Mouse (Mus musculus): Measurements from ENCODE around the gene Pxmp2. TPM values are rescaled to one million over a fixed set of nuclear protein-coding genes. Genes with fewer than 3 reads are reported as not detected.
A peak's percentile ranks its signal among the peaks of the same experiment; 100 is the strongest.

The Pxmp2 gene
- total RNA-seq (2021), result 1 to 10 TPM; 5.3 to 6.4 TPM

DNA sequence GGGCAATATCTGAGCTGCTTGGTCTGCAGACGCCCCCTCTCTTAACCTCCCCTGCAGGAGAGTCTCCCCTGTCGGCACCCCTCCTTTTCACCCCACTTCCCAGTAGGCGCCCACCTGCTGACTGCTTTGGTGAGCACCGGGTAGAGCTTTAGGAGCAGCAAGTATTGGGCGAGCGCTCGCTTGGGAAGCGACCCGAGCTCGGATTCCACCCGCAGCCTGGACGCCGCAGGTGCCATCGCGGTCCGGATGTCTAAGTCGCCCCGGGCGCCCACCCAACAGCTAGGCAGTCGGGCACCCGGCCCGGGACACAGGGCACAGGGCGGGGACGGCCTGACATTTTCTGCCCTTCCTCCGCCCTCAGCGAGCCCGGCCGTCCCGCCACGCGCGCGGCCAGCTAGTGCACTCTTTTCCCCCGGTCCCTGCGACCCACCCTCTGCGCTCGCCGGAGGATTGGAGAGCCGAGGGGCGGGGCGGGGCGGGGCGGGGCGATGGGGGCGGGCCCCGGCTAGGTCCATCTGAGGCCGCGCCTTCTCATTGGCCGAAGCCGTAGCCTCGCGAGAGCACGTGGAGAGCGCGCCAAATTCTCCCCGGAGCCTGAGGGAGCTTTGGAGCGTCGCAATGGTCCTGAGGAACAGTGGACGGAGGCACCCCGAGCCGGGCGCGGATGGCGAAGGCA, at the start of gene Pxmp2, which contains the start of gene Pole:
Pxmp2 (minus strand) TSS at position 417 of the 676 bp plus-strand sequence.
Pole (plus strand) TSS at position 537 of the 676 bp plus-strand sequence.
- peak; percentile 85 to 94 for DNase-seq (ENCODE audit: extremely low spot score in 1 of 2, low spot score in 2 of 2)
- intact Hi-C loops (cut with DNase I), result no loop called here

- DNase-seq (ENCODE audit: extremely low spot score in 1 of 2, low spot score in 2 of 2), result no peak
- intact Hi-C loops (cut with DNase I), result no loop called here
These were observed 44.5 kb upstream of the Pxmp2 start for GRCm38 (mm10) chr5:110330508-110330907.

GRCm38 (mm10) chr5:110313127-110313526, 27.1 kb upstream of the Pxmp2 start:
- intact Hi-C loops (cut with DNase I), result no loop called here
- no peak for DNase-seq (ENCODE audit: extremely low spot score in 1 of 2, low spot score in 2 of 2)

- intact Hi-C loops (cut with DNase I), result no loop called here
- DNase-seq (ENCODE audit: extremely low spot score in 1 of 2, low spot score in 2 of 2), result no peak
These were observed 22.9 kb upstream of the Pxmp2 start for GRCm38 (mm10) chr5:110308861-110309260.

GRCm38 (mm10) chr5:110300591-110300990, 14.6 kb upstream of the Pxmp2 start:
- no peak for DNase-seq (ENCODE audit: extremely low spot score in 1 of 2, low spot score in 2 of 2)
- intact Hi-C loops (cut with DNase I), result no loop called here

- intact Hi-C loops (cut with DNase I), result no loop called here
- DNase-seq (ENCODE audit: extremely low spot score in 1 of 2, low spot score in 2 of 2), result no peak
These were observed 10.7 kb upstream of the Pxmp2 start for GRCm38 (mm10) chr5:110296637-110297036.

DNA sequence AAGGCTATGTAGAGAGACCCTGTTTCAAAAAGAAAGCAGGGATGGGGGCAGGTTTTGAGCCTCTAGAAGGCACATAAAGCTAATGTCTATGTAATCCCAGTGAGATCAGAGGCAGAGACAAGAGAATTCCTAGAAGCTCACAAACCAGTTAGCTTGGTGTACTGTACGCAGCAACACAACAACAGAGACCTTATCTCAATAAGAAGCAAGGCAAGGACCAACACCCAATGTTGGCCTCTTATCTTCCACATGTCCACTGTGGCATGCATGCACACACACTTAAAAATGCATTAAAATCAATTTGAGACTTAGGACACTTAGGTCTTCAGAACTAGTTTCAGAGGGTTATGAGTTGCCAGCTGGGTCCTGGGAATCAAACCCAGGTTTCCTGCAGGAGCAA, 5.7 kb upstream of the Pxmp2 start:
- intact Hi-C loops (cut with DNase I), result no loop called here
- no peak for DNase-seq (ENCODE audit: extremely low spot score in 1 of 2, low spot score in 2 of 2)

DNA sequence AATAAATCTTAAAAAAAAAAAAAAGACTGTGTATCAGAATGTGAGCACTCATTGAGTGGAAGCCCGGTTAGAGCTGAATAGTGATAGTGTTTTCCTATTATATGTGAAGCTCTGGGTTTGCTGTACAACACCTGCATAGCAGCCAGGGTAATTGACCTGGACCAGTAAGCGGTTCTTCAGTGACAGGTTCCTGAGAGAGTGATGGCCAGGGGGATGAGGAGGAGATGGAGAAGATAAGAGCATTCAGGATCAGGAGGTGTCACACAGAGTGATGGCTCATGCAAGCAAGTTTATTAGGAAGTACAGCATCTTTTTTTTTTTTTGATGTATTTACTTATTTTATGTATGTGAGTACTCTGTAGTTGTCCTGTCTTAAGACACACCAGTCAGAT, 1.1 kb upstream of the Pxmp2 start:
- intact Hi-C loops (cut with DNase I), result no loop called here
- DNase-seq (ENCODE audit: extremely low spot score in 1 of 2, low spot score in 2 of 2), result no peak

- intact Hi-C loops (cut with DNase I), result no loop called here
- DNase-seq (ENCODE audit: extremely low spot score in 1 of 2, low spot score in 2 of 2), result no peak
These were observed 579 bp upstream of the Pxmp2 start for GRCm38 (mm10) chr5:110286446-110287083.

DNA sequence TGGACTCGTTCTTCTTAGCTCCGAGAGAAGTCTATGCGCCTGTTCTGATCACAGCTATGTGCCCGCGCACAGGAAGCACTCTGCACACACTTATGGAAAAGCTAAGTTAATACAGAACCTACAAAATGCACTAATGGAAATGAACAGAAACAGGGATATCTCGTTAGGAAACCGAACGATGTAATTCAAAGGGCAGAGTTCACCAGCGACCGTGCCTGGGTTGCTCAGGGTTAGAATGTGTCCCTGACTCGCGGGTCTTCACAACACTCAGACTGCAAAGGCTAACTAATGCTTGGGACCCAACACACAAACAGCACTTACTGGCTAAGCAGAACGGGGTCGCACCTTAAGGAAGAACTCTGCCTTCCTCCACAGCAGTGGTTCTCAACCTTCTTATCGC, 830 bp downstream of the Pxmp2 start:
- no peak for DNase-seq (ENCODE audit: extremely low spot score in 1 of 2, low spot score in 2 of 2)
- intact Hi-C loops (cut with DNase I), result no loop called here

DNA sequence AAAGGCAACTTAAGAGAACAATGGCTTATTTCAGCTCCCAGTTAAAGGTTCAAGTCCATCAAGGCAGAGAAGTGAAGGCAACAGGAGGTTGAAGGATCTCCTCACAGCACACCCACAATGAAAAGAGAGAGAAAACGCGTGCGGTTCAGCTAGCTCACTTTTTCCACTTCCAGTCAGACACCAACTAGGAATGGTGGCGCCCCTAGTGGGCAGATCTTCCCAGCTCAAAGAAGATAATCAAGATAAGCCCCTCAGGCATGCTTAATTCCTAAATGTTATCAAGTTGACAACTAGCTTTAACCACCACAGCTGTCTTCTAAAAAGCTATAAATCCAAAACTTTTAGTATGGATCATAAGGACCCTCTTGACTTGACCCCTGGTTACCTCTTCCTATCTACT, 1.4 kb downstream of the Pxmp2 start:
- DNase-seq (ENCODE audit: extremely low spot score in 1 of 2, low spot score in 2 of 2), result peak in 1 of 2 experiments; percentile 72

DNA sequence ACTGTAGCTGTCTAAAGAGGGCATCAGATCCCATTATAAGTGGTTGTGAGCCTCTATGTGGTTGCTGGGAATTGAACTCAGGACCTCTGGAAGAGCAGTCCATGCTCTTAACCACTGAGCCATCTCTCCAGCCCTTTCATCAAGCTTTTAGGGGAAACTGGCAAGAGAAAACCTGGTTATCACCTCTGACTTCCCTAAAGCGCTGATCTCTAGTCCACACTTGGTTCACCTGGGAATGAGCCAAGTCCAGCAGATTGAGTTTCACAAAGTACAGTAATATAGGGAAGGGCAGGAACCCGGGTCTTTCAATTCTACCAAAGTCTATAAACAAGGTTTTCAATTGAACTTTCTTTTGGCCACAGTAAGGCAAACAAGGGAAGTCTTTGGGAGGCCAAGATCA, 4.0 kb downstream of the Pxmp2 start:
- no peak for DNase-seq (ENCODE audit: extremely low spot score in 1 of 2, low spot score in 2 of 2)
- intact Hi-C loops (cut with DNase I), result no loop called here

More for the DNA sequence above, 1.4 kb downstream of the Pxmp2 start:
- intact Hi-C loops (cut with DNase I), result no loop called here

GRCm38 (mm10) chr5:110276910-110277309, 9.1 kb downstream of the Pxmp2 start:
- intact Hi-C loops (cut with DNase I), result no loop called here
- no peak for DNase-seq (ENCODE audit: extremely low spot score in 1 of 2, low spot score in 2 of 2)

- DNase-seq (ENCODE audit: extremely low spot score in 1 of 2, low spot score in 2 of 2), result no peak
- intact Hi-C loops (cut with DNase I), result no loop called here
These were observed 9.6 kb downstream of the Pxmp2 start for GRCm38 (mm10) chr5:110276391-110276790.

DNA sequence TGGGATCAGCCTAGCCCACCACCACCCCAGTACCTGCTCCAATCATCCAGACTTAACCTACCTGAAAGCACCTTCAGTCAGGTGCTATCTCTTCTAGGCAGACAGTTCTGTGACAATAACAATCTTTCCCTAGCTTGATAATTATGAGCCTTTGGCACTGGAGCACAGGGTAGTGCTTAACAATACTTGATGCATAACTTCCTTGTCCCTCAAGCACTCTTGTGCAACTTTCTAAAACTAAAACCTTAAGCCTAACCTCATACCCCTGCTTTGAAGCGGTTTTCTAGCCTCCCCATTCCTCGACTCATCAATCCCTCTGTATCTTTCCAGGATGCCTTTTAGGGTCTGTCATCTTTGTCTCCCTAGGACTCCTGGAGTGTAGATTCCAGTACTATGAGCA, 11.1 kb downstream of the Pxmp2 start:
- intact Hi-C loops (cut with DNase I), result no loop called here
- no peak for DNase-seq (ENCODE audit: extremely low spot score in 1 of 2, low spot score in 2 of 2)

DNA sequence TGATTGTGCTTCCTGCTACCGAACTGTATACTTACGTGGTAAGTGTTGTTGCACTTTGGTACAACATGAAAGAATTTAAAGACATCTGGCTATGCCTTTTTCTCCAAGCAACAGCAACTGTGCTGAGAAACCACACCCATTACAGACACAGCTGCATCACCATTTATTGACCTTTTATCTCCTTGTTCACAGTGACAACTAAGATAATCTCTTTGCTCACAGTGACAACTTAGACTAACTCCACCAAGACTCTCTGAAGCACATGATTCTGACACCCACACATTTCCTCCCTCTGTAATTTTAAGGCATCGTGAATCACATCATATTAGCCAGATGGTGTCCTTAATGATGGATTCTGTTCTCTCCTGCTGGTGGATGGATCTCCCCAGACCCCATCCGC, 11.8 kb downstream of the Pxmp2 start:
- intact Hi-C loops (cut with DNase I), result no loop called here
- DNase-seq (ENCODE audit: extremely low spot score in 1 of 2, low spot score in 2 of 2), result no peak

GRCm38 (mm10) chr5:110270242-110270641, 15.7 kb downstream of the Pxmp2 start:
- no peak for DNase-seq (ENCODE audit: extremely low spot score in 1 of 2, low spot score in 2 of 2)
- intact Hi-C loops (cut with DNase I), result no loop called here

DNA sequence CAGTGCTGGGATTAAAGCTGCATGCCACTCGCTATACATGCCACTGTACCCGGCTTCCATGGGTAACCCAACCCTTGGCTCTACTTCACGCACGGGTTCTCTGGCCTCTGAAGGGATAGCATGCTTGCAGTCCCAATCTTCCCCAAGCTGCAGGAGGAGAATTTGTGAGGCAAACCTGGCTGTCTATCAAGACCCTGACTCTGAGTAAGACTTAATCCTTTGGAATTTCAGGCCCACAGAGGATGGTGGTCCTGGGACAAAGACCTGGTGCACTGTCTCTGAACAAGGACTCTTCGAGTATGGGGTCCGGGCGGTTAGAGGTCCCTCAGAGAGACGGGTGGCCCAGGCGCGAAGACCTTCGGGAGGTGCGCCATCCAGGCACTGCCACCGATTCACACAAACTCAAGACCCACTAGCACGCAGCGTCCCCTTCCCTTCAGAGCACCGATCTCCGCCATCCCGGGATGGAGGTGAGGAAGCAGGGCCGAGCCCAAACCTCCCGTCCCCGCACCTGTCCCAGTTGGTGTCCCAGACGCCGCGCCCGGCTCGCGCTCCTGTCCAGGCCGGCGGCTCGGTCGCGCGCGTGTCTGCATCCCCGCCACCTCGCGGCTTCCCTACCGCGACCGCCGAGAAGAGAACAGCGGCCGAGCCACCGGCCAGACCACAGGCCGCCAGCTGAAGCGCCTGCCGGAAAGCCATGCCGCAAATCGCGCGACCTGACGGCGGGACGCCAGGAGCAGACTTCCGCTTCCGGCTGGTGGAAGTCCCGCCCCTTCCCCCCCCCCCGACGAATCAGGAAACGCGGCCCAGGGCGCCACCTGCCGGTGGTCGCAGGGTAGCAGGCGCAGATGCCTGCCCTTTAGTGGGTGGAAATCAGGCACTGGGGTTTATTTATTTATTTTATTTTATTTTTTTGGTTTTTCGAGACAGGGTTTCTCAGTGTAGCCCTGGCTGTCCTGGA, 16.6 kb downstream of the Pxmp2 start, which contains the start of gene Pgam5:
Pgam5 (minus strand) TSS at position 773 of the 961 bp plus-strand sequence.
- intact Hi-C loops (cut with DNase I), result no loop called here

GRCm38 (mm10) chr5:110266941-110267340, 19.0 kb downstream of the Pxmp2 start:
- intact Hi-C loops (cut with DNase I), result no loop called here

More for the DNA sequence above, 16.6 kb downstream of the Pxmp2 start, which contains the start of gene Pgam5:
- peak; percentile 85 to 96 for DNase-seq (ENCODE audit: extremely low spot score in 1 of 2, low spot score in 2 of 2)

More at GRCm38 (mm10) chr5:110266941-110267340, 19.0 kb downstream of the Pxmp2 start:
- no peak for DNase-seq (ENCODE audit: extremely low spot score in 1 of 2, low spot score in 2 of 2)
